Mouse (Mus musculus): ENCODE measurements around the gene Cacna1e. TPM values are rescaled to one million over a fixed set of nuclear protein-coding genes. Genes with fewer than 3 reads are reported as not detected.

The Cacna1e gene
- 100 to 1,000 TPM; 180 to 236 (median 203) TPM for total RNA-seq (2022)

GRCm38 (mm10) chr1:154884275-154885206 is at the start of gene Cacna1e:
Cacna1e (minus strand) TSS chr1:154884501.
- DNase-seq (ENCODE audit: low spot score in 2 of 2): no peak

GRCm38 (mm10) chr1:154918406-154918805 is 34.1 kb upstream of the Cacna1e start:
- no peak for DNase-seq (ENCODE audit: low spot score in 2 of 2)

GRCm38 (mm10) chr1:154917438-154917837 is 33.1 kb upstream of the Cacna1e start:
- DNase-seq (ENCODE audit: low spot score in 2 of 2): peak in 1 of 2 experiments; percentile 26

- no peak for DNase-seq (ENCODE audit: low spot score in 2 of 2)
Measured at GRCm38 (mm10) chr1:154909554-154909953, 25.3 kb upstream of the Cacna1e start.

- DNase-seq (ENCODE audit: low spot score in 2 of 2): no peak
Measured at GRCm38 (mm10) chr1:154897390-154897789, 13.1 kb upstream of the Cacna1e start.

- DNase-seq (ENCODE audit: low spot score in 2 of 2): no peak
Measured at GRCm38 (mm10) chr1:154890244-154890643, 5.9 kb upstream of the Cacna1e start.

GRCm38 (mm10) chr1:154888495-154888894 is 4.2 kb upstream of the Cacna1e start:
- DNase-seq (ENCODE audit: low spot score in 2 of 2): no peak

- DNase-seq (ENCODE audit: low spot score in 2 of 2): no peak
Measured at GRCm38 (mm10) chr1:154888018-154888417, 3.7 kb upstream of the Cacna1e start.

- DNase-seq (ENCODE audit: low spot score in 2 of 2): no peak
Measured at GRCm38 (mm10) chr1:154887546-154887945, 3.2 kb upstream of the Cacna1e start.

- DNase-seq (ENCODE audit: low spot score in 2 of 2): no peak
Measured at GRCm38 (mm10) chr1:154886611-154887010, 2.3 kb upstream of the Cacna1e start.

- no peak for DNase-seq (ENCODE audit: low spot score in 2 of 2)
Measured at GRCm38 (mm10) chr1:154885207-154885548, 877 bp upstream of the Cacna1e start.

GRCm38 (mm10) chr1:154883596-154884191 is 607 bp downstream of the Cacna1e start:
- no peak for DNase-seq (ENCODE audit: low spot score in 2 of 2)

- no peak for DNase-seq (ENCODE audit: low spot score in 2 of 2)
Measured at GRCm38 (mm10) chr1:154865981-154866380, 18.3 kb downstream of the Cacna1e start.

GRCm38 (mm10) chr1:154861416-154861815 is 22.9 kb downstream of the Cacna1e start:
- no peak for DNase-seq (ENCODE audit: low spot score in 2 of 2)

- DNase-seq (ENCODE audit: low spot score in 2 of 2): no peak
Measured at GRCm38 (mm10) chr1:154854564-154854963, 29.7 kb downstream of the Cacna1e start.

- no peak for DNase-seq (ENCODE audit: low spot score in 2 of 2)
Measured at GRCm38 (mm10) chr1:154850515-154851287, 33.6 kb downstream of the Cacna1e start.

- DNase-seq (ENCODE audit: low spot score in 2 of 2): no peak
Measured at GRCm38 (mm10) chr1:154848683-154849579, 35.4 kb downstream of the Cacna1e start.

GRCm38 (mm10) chr1:154846900-154847299 is 37.4 kb downstream of the Cacna1e start:
- no peak for DNase-seq (ENCODE audit: low spot score in 2 of 2)

GRCm38 (mm10) chr1:154843427-154843826 is 40.9 kb downstream of the Cacna1e start:
- DNase-seq (ENCODE audit: low spot score in 2 of 2): no peak

- DNase-seq (ENCODE audit: low spot score in 2 of 2): no peak
Measured at GRCm38 (mm10) chr1:154842336-154842735, 42.0 kb downstream of the Cacna1e start.

All from layer of hippocampus, adult 8-10 months (tissue).